ENCODE assay signal across 13 mouse cellular contexts in the genomic region with DNA sequence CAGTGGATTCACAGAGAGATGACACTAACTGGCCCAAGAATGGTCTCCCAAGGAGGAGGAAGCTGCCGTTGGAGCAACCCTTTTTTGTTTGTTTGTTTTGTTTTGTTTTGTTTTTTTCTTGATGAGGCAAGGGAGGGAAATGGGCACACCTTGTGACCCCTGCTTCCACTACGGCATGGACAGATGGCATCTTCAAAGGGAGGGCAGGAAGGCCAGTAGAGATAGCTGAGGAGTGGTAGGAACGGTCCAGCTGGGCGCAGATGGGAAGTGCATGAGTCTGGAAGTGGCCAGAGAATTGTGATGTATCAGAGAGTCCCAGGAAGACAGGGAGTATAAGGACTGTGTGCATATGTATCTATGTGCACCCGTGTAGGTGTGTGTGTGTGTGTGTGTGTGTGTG.
"Had no signal": no experiment of that assay in that cellular context is flagged by ENCODE, and none has a peak within 500 bp of the region (broad histone marks: within the 10 kb centered on the region; RNA-seq: fewer than 3 reads in every experiment).

No protein-coding gene starts in this region.

- DNase-seq: lung, adult 18-20 months; lung, embryonic 14.5 days; lung, postnatal 10 days; lung, postnatal 4 days; midbrain, embryonic 14.5 days; retina, postnatal 1 day; right cerebral cortex, adult 18-20 months; right cerebral cortex, postnatal 25 days; right cerebral cortex, postnatal 4 days; spleen, adult 18-20 months; thymus, adult 18-20 months; thymus, postnatal 14 days; thymus, postnatal 36 days had no signal
